ENCODE assay signal across 8 mouse cellular contexts in genomic region chr1:79761917-79762271, GRCm38 (mm10). TPM values are rescaled to one million over a fixed set of nuclear protein-coding genes. Genes with fewer than 3 reads are reported as not detected.
DNase-seq lines count a peak whose midpoint lies in the region; ATAC-seq and TF ChIP-seq lines count a peak whose summit lies in the region.

No protein-coding gene starts in this region.

- ATAC-seq in common myeloid progenitor, adult 5-6 weeks (replicated peaks; ENCODE audit: low read depth, poor library complexity, severe bottlenecking): peak; percentile 27
- peak; percentile 68 for ATAC-seq in hindbrain, embryonic 15.5 days (ENCODE audit: low FRiP score, low read depth)
- peak; percentile 62 for ATAC-seq in midbrain, embryonic 13.5 days
- ATAC-seq in monocyte, adult 5-6 weeks (replicated peaks; ENCODE audit: insufficient number of reproducible peaks, low FRiP score, low TSS enrichment, poor library complexity, severe bottlenecking): no peak
- no peak for ATAC-seq in activated CD4-positive, CD25-positive, alpha-beta regulatory T cell, adult 4 months

- H3K4me2 ChIP-seq in hindbrain, embryonic 15.5 days: peak overlapping the region; percentile 91
- peak overlapping the region; percentile 82 for H3K4me2 ChIP-seq in midbrain, embryonic 13.5 days (replicated peaks)

- DNase-seq in kidney, adult 2 months: no peak
- no peak for DNase-seq in kidney, postnatal 36 days
- no peak for DNase-seq in cerebellum, adult 8-10 months

- H3K9ac ChIP-seq in hindbrain, embryonic 15.5 days: peak overlapping the region; percentile 71
- peak overlapping the region; percentile 88 for H3K9ac ChIP-seq in midbrain, embryonic 13.5 days (replicated peaks)

- H3K4me3 ChIP-seq in kidney, adult 2 months (ENCODE audit: insufficient read depth, low read depth, low read length): 0 out of 2 replicates have a peak overlapping the region, but pooled peaks have one; percentile 11
- peak overlapping the region; percentile 70 for H3K4me3 ChIP-seq in hindbrain, embryonic 15.5 days
- H3K4me3 ChIP-seq in midbrain, embryonic 13.5 days (replicated peaks): peak overlapping the region; percentile 87

- WGBS in kidney, adult 2 months: 1% methylated on average over 6 of the region's 6 CpGs
- WGBS in hindbrain, embryonic 15.5 days: under 1% methylated on average over 6 of the region's 6 CpGs
- under 1% methylated on average over 6 of the region's 6 CpGs for WGBS in midbrain, embryonic 13.5 days

- no peaks in the 10 kb centered on the region for H3K27me3 ChIP-seq in kidney, adult 2 months (replicated peaks; ENCODE audit: control insufficient read depth, insufficient read depth, low read length)
- H3K27me3 ChIP-seq in hindbrain, embryonic 15.5 days: no peaks in the 10 kb centered on the region
- H3K27me3 ChIP-seq in midbrain, embryonic 13.5 days: no peaks in the 10 kb centered on the region

- no peak for TF ChIP-seq POLR2A in kidney, adult 2 months (IDR thresholded peaks at IDR 0.05; ENCODE audit: low read depth, low read length)

- no peak overlapping the region for H3K27ac ChIP-seq in kidney, adult 2 months (ENCODE audit: insufficient read depth, low read depth, low read length)
- peak overlapping the region; percentile 50 for H3K27ac ChIP-seq in hindbrain, embryonic 15.5 days (replicated peaks)
- H3K27ac ChIP-seq in midbrain, embryonic 13.5 days: peak overlapping the region; percentile 53

- no peaks in the 10 kb centered on the region for H3K36me3 ChIP-seq in kidney, adult 2 months (ENCODE audit: control insufficient read depth, insufficient read depth, low read length)
- H3K36me3 ChIP-seq in hindbrain, embryonic 15.5 days: no peaks in the 10 kb centered on the region
- no peaks in the 10 kb centered on the region for H3K36me3 ChIP-seq in midbrain, embryonic 13.5 days

- H3K9me3 ChIP-seq in hindbrain, embryonic 15.5 days: no peaks in the 10 kb centered on the region
- no peaks in the 10 kb centered on the region for H3K9me3 ChIP-seq in midbrain, embryonic 13.5 days

- no peak for TF ChIP-seq CTCF in kidney, adult 2 months (conservative IDR thresholded peaks at IDR 0.05; ENCODE audit: insufficient read depth, insufficient read length, low read depth, low read length)

- peaks cover 15% of the 10 kb centered on the region for H3K4me1 ChIP-seq in kidney, adult 2 months (ENCODE audit: control insufficient read depth, insufficient read depth, low read length)
- H3K4me1 ChIP-seq in hindbrain, embryonic 15.5 days (replicated peaks): peaks cover 33% of the 10 kb centered on the region
- peaks cover 36% of the 10 kb centered on the region for H3K4me1 ChIP-seq in midbrain, embryonic 13.5 days (replicated peaks)

RNA-seq across cellular contexts. Expression of gene Mrpl44, which starts 13.9 kb away (rescaled TPM):
- 16.0 and 21.4 TPM in 2 replicates for polyA plus RNA-seq in kidney, adult 2 months (2012; rRNA removed)
- total RNA-seq in common myeloid progenitor, adult 5-6 weeks (2017): 37.1 and 37.9 TPM in 2 replicates
- polyA plus RNA-seq in hindbrain, embryonic 15.5 days (2015; fragmentation: Nextera tagmentation; extraction: Ambion mirVana): 36.3 and 40.9 TPM in 2 replicates
- 51.9 and 54.5 TPM in 2 replicates for polyA plus RNA-seq in midbrain, embryonic 13.5 days (2015; fragmentation: Nextera tagmentation; extraction: Ambion mirVana)
- 14.1 to 18.0 TPM (median 15.9 TPM) in 3 replicates for total RNA-seq in monocyte, adult 5-6 weeks (2017)
- 10 to 100 TPM; 58.8 to 63.5 TPM for polyA plus RNA-seq in activated CD4-positive, CD25-positive, alpha-beta regulatory T cell, adult 4 months (2017; shearing (Covaris generic))

RNA-seq across cellular contexts. Expression of gene Wdfy1, which starts 14.0 kb away (rescaled TPM):
- 46.4 and 46.9 TPM in 2 replicates for polyA plus RNA-seq in kidney, adult 2 months (2012; rRNA removed)
- 7.5 and 23.4 TPM in 2 replicates for total RNA-seq in common myeloid progenitor, adult 5-6 weeks (2017)
- polyA plus RNA-seq in hindbrain, embryonic 15.5 days (2015; fragmentation: Nextera tagmentation; extraction: Ambion mirVana): 110 and 115 TPM in 2 replicates
- 113 and 118 TPM in 2 replicates for polyA plus RNA-seq in midbrain, embryonic 13.5 days (2015; fragmentation: Nextera tagmentation; extraction: Ambion mirVana)
- 24.7 to 50.1 TPM (median 27.2 TPM) in 3 replicates for total RNA-seq in monocyte, adult 5-6 weeks (2017)
- polyA plus RNA-seq in activated CD4-positive, CD25-positive, alpha-beta regulatory T cell, adult 4 months (2017; shearing (Covaris generic)): 10 to 100 TPM; 18.6 to 34.1 TPM

Comparison
In these comparisons a context has a peak if more than half of its experiments do, and no peak if none do; other contexts are left out.
1. H3K4me3 ChIP-seq: peak in every context shown above with its lines; median percentile 87 in midbrain, embryonic 13.5 days; 70 in hindbrain, embryonic 15.5 days; 11 in kidney, adult 2 months.
2. ATAC-seq: peak in common myeloid progenitor, adult 5-6 weeks (single experiment), hindbrain, embryonic 15.5 days (single experiment) and midbrain, embryonic 13.5 days (single experiment); none in monocyte, adult 5-6 weeks (single experiment) and activated CD4-positive, CD25-positive, alpha-beta regulatory T cell, adult 4 months (single experiment).